Mouse (Mus musculus): ENCODE measurements around the gene Lhx2. TPM values are rescaled to one million over a fixed set of nuclear protein-coding genes. Genes with fewer than 3 reads are reported as not detected.

The Lhx2 gene
- not detected for total RNA-seq (2023)

GRCm38 (mm10) chr2:38338990-38339909 lies at the start of gene Lhx2:
Gene Lhx2, plus strand, starts transcription at chr2:38339281.

Other genes starting within 250 kb of the Lhx2 start
- 66.7 TPM for gene Dennd1a, start 51.9 kb upstream of the Lhx2 start, total RNA-seq (2023)
- gene Nek6, start 172.4 kb downstream of the Lhx2 start, total RNA-seq (2023): 0.86 TPM